Mouse (Mus musculus): Measurements from ENCODE around the gene Pes1.

GRCm38 (mm10) chr11:4006462-4006861 lies 42.7 kb downstream of the Pes1 start:
- TF ChIP-seq POLR2A (IDR thresholded peaks at IDR 0.05; ENCODE audit: control insufficient read depth, extremely low read depth, insufficient read depth, low read length, poor library complexity), result no peak
- TF ChIP-seq CTCF (IDR thresholded peaks at IDR 0.05; ENCODE audit: borderline replicate concordance, control insufficient read depth, extremely low read depth, insufficient read depth, low read length, poor library complexity), result no peak
